Mouse (Mus musculus) testis, postnatal 10 days (tissue): ENCODE measurements around the gene Mettl6.

Source experiments
- DNase-seq: peaks from one replicate; pipeline ENCODE4 v3.0.0; 2021; ENCODE audit warnings: low spot score

Mettl6 gene

DNA sequence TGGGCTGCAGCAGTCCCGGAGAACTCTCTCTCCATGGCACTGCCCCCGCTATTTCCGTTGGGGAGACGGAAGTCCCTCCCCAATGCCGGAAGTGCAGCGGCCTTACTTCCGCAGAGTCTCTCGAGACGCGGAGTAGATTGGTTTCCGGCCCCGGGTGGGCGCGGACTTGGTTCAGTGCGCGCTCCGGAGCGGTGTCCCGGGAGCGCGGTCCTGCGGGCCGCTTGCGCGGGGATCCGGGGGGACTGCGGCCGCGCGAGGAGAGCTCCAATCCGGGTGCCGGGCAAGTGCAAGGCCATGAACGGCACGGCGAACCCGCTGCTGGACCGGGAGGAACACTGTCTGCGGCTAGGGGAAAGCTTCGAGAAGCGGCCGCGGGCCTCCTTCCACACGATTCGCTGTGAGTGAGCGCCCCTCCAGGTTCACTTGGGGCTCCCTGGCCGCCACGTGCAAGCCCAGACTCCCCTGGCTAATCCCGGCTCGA, at the start of gene Mettl6:
Gene Mettl6, minus strand, starts transcription at position 66 of the 481 bp plus-strand sequence.
- peak; percentile 87 for DNase-seq

DNA sequence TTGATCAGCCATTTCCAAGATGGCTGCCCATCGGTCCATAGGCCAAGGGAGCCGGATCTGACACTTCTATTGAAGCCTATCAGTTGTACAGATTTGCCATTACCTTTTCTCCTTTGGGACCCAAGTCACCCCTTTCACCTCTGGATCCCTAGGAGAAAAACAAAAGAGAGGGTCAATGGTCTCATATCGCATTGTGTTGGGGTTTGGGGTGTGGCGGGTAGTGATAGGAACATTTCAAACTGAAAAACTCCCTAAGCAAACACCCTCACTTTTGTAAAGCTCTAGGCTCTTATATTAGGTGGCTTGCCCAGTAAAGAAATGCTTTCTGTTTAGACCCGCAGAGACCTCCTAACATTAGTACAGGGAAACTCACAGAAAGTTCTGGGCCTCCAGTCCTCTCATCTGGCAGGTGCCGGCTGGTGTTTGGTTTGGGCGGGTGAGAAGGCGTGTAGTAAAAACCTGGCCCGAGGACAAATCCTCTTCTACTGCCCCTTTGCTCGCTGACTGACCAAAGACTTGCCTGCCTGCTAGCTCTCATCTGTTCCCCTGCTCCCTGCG, 49.1 kb upstream of the Mettl6 start:
- no peak for DNase-seq

DNA sequence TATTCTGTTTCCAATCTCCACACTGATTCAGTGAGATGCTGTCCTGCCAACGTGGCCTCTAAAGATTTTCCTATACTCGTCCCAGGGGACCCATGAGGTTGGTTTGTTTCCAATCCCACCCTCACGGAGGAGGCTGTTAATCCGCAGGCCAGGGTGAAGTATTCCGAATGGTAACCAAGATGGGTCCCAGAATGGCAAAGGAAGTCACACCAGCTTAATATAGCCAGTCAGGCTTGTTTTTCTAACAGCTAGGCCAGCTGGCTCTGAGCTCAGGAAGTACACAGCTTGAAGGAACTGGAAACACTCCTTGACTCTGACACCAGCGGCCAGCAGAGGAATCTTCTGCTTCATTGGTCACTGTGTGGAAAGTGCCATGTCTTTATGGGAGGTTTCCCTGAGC, 42.5 kb upstream of the Mettl6 start:
- no peak for DNase-seq

DNA sequence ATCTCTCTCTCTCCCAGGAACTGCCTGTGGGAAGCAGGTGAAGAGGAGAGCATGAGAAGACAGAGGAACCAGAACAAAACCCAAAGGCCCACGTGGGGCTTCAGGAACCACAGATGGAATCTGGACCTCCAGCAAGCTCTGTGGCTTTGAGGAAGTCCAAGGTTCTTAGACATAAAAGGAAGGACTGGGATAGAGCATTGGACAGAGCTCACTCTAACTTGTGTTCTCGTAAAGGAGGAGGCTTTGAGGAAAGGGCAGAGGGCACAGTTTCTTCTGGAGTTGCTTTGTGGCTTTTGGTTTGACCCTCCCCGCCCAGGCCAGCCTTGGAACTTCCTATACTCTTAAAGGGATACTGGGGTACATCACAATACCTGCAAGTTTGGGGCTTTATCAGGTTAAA, 37.8 kb upstream of the Mettl6 start:
- no peak for DNase-seq

DNA sequence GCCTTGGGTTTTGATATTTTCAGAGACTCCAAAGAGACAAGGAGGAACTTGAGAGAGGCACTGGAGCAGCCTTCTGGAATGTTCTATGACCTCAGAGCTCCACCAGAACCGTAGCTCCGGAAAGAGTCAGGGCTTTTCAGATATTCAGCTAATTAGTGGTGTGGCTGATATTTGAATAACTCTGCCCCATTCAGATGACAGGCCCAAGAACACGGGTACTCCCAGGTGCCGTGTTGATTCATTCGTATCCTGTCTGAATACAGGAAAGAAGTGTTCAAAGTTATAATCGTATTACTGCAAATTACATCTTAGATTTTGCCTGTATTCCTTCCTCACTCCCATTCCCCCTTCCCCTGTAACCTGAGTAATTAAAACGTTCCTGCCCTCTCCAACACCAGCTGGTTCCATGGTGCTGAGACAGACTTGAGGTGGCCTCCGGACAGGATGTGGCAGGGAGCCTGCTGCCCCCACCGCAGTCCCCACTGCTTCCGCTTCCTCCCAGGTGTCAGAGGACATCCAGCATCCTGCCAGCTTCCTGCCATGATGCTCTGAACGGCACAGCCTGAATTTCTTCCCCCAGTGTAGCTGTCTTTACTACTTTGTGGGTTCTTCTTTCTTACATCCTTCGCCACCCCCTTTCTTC, 36.8 kb upstream of the Mettl6 start:
- DNase-seq = no peak

DNA sequence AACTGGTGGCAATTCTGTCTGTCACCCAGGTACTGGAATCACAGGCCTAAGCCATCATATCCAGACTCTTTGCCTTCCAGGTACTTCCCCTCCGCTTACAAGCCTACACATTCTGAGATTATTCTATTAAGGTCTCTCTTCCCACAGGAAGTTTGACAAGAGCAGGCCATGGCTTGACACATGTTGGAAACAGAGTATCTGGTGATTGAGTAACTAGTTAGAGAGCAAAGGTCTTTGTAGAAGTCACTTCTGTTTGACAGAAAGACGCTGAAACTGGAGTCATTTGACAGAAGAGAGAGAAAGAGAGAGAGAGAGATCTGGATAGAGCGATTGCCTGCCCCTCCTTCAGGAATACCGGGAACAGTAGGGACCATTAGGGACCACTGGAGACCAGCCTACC, 36.0 kb upstream of the Mettl6 start:
- DNase-seq = no peak

DNA sequence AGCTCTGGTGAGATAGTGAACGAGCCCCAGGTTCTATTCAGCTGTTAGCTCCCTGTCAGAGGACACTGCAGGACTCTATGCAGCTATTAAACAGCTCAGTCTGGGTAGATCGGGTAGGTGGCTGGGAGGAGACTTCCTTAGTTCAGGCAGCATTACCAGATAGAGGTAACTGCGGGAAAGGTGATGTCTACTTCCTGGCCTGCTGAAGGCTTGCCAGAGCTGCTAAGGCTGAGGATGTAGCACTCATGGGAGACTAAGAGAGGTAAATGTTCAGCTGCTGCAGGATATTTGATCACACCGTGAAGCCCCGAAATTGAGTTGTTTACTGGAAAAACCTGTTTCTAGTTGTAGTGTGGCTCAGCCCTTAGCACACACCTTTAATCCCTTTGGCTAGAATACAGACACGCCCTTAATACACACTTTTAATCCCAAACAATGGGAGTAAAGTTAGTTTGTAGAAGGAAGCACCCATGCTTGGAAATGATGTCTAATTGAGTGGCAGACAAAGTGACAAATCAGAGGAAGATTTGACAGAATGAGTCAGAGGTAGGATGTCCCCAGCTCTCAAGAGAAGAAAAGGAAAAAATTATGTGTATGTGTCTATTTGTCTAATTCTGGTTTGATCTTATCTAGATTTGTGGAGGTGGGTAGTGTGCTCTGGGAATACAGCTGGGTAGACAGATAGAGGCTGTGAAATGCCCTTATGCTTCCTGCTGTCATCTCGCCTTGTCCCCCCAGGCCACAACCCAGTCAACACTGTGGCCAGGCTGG, 30.4 kb upstream of the Mettl6 start:
- DNase-seq = no peak

DNA sequence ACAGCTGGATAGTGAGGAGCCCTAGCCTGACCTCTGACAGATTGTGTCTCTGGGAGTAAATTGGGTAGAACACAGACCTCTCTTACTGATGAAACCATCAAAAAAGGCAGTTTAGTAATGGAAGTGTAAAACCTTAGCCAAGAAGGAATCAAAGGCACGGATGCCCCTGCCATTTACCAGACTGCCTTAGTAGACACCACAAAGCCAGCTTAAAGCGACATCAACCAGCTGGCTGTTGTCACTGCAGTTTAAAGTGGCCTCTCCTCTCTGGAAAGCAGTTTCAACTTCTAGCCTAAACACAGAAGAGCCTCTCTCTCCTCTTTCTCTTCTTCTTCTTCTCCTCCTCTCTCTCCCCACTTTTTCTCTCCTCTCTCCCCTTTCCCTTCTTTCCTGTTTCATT, 26.5 kb upstream of the Mettl6 start:
- DNase-seq = no peak

DNA sequence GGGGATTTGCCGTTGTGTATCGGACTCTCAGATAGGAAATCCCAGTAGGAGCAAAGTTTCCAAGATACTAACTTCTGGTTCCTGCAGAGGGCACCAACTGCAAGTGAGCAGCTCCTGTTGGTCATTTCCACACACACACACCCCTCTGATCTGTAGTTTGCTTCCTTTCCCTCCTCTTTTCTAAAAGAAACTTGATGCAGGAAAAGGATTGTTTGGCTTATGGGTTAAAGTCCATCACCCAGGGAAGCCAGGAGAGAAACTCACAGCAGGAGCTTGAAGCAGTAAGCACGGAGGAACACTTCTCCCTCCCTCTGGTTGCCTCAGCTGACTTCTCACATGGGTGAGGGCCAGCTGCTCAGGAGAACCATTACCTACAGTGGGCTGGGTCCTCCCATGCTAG, 24.3 kb upstream of the Mettl6 start:
- DNase-seq = no peak

DNA sequence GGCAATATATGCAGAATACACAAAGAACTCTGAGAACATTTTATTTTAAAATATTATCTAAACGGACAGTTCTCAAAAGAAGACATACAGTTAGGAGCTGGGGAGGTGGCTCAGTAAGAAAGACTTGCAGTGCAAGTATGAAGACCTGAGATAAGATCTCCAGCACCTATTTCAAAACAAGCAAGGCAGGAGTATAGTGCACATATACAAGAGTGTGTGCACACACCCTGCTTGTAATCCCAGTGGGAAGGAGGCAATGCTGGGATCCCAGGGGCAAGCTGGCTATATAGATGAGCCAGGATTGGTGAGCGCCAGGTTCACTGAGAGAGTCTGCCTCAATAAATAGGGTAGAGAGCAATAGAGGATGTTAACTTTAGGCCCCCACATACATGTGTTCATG, 21.1 kb upstream of the Mettl6 start:
- no peak for DNase-seq

DNA sequence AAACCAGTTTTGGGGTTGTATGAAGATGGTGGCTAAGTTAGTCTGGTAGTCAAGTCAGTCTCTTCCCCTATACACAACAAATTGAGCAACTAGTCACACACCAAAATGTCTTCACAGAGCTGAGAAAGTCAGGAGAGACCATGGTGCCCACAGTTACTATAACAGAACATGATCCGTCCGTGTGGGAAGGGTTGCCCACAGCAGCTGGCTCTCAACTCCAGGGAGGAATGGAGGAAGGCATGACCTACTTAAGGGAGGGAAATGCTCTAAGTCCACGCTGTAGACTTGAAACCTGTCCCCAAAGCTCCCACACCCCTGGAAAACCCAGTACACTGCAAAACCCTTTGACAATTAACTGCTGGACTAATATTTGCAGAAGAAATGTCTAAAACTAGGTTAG, 15.5 kb upstream of the Mettl6 start:
- no peak for DNase-seq

DNA sequence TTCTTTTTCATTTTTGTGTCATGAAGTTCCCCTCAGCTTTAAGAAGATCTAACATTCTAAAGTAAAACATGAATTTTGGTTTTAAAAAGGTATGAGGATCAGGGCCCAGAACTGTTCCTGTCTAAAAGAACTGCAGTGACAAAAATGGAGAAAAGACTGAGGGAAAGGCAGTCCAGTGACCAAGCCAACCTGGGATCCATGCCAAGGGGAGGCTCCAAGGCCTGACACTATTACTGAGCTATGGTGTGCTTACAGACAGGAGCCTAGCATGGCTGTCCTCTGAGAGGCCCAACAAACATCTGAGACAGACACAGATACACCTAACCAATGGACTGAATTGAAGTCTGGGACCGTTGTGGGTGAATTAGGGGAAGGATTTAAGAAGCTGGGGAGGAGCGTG, 15.1 kb upstream of the Mettl6 start:
- DNase-seq = no peak

DNA sequence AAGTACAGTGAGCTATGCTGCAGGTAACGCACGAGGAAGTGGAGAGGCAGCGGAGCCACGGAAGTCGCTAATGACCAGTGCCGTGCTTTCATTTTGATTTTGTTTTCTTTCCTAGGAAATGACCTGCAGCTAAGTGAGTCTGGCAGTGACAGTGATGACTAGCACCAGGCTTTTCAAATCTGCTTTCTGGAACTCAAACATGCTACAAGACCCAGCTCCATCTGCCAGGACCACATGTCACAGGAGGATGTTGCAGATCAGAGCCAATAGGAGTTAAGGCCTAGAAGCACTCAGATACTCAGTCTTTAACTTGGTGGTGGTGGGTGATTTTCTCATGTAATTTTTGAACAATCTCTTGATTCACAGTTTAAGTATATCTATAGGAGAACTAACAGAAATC, 11.6 kb upstream of the Mettl6 start:
- DNase-seq = no peak

DNA sequence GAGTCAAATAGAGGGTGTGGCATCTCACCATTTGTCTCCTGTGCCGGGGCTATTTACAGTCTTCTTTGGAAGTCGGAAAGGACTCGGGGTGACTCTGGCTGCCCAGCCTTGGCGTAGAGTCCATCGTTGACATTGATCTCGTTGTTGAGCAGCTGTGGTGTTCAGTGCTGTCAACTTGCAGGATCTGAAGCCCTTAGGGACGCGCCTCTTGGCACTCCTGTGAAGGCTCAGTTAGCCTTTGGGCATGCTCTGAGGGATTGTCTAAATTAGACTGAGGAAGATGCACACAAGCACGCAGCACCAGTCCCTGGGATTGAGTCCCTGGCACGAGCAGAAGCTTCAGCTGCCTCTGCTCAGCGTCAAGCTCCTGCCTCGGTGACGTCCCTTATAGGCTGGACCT, 8.6 kb upstream of the Mettl6 start:
- no peak for DNase-seq

DNA sequence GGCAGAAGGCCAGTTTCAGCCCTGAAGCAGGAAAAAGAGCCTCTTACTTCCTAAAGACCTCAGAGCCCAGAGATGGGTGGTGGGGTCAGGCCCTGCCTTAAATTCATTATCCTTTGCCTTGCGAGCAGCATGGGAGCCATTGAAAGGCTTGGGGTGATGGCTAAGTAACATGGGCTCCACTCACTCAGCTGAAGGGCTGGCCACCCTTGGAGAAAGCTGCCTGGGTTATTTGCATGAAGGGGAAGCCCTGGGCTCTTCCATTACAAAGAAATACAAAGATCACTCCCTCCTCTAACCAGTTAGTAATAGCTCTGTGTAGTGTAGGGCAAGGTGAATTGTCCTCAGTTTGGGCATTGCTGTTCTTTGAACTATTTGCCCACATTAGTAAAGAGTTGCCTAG, 4.7 kb upstream of the Mettl6 start:
- DNase-seq = no peak

DNA sequence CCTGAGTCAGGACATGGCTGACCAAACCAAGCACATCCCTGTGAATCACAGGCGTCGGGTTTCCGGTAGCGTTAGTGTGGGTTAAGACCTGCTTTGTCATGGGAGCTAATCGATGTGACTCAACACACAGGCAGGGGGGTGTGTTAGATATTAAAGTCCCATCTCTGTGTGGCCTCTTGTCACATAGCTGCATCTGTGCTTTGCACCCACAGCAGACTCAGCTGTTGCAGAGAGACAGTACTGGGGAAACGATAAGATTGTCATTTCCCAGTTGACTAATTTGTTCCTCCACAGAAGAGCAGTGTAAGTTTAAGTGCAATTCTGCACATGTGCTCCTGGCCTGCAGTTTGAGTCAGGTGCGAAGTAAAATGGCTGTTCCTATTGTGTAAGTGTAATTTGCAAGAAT, 1.4 kb upstream of the Mettl6 start:
- DNase-seq = no peak

DNA sequence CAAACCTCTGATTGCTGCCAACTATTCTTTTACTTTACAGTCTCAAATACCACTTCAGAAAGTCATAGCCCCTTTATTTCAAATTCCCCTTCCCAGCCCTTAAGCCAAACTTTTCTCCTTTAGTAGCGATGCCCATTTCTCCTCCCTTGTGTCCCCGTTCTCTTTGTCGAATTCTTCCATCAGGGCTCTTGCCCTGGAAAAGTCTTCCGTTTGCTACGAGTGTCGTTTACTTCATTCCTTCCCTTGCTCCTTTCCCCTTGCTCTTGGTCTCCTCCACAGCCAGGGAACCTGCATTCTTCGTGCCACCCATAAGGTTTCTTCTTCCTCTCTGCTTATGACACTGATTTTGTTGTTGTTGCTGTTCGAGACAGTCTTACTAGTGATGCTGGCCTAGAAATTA, 698 bp upstream of the Mettl6 start:
- no peak for DNase-seq

DNA sequence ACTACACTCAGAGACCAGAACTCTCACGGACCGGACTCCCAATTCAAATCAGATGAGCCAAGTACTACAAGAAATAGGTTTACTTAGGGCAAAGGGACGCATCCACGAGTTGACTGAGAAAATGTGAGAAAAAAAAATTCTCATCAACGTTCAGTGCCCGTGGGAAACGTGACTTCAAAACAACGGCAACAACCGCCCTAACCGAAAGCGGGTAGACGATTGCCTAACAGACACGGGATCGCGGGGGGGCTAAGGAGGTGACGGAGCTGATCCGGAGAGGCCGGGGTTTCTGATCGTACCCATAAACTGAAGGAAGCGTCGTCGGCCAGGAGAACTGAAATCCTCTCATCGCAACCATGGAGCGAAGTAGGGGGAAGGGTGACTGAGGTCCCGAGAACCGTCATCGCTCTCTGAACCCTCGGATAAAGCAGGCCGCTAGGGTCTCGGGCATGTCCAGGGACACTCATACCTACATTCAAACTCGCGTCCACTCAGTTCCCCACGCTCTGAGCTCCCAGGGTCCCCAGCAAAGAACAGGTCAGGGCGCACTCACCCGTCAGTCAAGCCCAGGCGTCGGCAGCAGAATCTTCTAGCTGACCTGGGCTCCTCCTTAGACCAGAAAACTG, 378 bp downstream of the Mettl6 start, which contains the start of gene Eaf1:
Gene Eaf1, plus strand, starts transcription at position 51 of the 626 bp plus-strand sequence.
- DNase-seq = peak; percentile 59

DNA sequence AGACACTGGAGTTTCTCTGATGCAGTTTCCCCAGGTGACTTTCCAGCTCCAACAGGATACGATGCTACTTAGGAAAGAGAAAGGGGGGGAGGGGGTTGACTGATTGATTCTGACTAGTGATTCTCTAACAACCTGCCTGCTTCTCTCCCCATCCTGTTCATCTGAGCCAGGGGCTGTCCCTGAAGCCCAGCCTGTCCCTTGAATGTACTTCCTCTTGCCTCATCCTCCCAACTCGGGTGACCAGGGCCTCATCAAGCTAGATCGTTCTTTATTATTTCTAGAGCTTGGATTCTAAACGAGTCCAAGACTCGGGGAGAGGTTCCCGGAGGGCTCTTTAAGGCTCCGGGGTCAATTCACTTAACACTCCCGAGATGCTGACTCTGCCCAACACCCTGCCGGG, 939 bp downstream of the Mettl6 start:
- no peak for DNase-seq

DNA sequence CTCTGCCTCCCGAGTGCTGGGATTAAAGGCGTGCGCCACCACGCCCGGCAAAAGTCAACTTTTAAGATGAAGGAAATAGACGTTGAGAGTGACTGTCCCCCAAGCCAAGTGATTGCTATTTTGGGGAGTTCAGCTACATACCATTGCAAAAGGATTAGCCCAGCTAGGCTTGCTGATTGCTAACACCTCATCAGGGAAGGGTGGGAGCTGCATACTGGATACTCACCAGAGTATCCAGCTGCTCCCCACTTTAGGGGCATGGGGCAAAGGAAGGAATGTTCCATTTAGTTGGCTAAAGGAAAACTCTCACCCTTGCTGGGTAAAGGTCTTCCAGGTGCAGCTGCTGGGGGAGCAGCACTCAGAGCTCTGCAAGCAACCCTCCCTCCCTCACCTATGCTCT, 6.8 kb downstream of the Mettl6 start:
- DNase-seq = no peak

DNA sequence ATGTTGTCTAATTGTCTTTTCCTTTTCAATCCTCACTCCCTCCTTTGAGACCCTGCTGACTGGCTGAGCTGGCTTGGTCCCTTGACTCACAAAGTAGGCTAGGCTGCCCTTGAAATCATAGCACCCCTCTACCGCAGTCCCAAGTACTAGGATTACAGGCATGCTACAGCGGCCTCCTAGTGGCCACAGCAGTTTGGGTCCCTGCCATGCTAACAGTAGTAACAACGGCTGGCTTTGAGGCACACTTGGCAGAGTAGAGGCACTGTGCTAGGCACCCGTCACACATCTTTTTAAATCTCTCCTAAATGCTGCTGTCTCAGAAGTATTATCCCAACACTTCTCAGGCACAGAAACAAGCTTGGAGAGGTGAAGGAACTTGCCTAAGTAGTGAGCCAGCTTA, 8.4 kb downstream of the Mettl6 start:
- DNase-seq = no peak

DNA sequence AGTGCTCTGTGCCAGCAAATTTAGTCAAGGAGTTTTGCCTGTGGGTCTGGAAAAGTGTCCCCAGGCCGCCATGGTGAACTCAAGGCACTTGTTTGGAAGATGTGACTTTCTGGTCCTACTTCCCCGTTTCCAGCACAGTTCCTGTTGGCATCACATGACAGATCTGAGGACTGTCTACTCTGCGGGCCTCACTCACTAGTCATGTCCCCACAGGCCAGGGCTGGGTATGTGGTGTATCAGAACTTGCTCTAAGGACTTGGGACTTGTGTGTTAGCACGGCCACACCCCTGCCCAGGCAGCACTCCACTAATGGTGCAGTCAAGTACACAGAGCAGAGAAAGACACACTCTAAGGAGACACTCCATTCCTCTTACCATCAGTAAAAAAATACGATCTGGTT, 12.4 kb downstream of the Mettl6 start:
- no peak for DNase-seq

DNA sequence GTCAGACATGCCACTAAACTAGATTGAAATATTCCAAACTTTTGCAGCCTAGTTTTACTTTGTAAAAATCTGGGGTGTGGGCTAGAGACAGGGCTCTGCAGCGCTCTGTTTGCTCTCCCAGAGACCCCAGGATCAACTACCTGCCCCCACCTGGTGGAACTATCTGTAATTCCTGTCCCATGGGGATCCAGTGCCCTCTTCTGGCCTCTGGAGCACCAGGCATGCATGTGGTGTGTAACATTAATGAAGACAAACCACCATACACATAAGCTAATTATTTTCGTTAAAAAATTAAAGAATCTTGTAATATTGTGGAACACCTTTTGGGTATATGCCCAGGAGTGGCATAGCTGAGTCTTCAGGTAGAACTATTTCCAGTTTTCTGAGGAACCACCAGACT, 21.5 kb downstream of the Mettl6 start:
- no peak for DNase-seq
